Mouse (Mus musculus): ENCODE measurements around the gene Shld1. TPM values are rescaled to one million over a fixed set of nuclear protein-coding genes. Genes with fewer than 3 reads are reported as not detected.

The Shld1 gene
- polyA plus RNA-seq, 1 experiment from 2014 or later: 16.6 TPM

- WGBS: 77% methylated on average over 6 of the region's 6 CpGs
- peaks cover 17% of the 10 kb centered on the region for H3K27me3 ChIP-seq (replicated peaks; ENCODE audit: low read depth, poor library complexity, severe bottlenecking)
- no peak overlapping the region for H3K27ac ChIP-seq (replicated peaks)
- DNase-seq (ENCODE audit: low spot score): no peak
- H3K36me3 ChIP-seq (replicated peaks): no peaks in the 10 kb centered on the region
- no peak overlapping the region for H3K4me3 ChIP-seq
- no peaks in the 10 kb centered on the region for H3K9me3 ChIP-seq
- H3K4me1 ChIP-seq: peaks cover 14% of the 10 kb centered on the region
Observed at GRCm38 (mm10) chr2:132784039-132784438, 97.3 kb downstream of the Shld1 start.

- Histone ChIP-seq H3K27ac (replicated peaks) (no peak overlapping the region), H3K36me3 (replicated peaks) (no peaks in the 10 kb centered on the region), H3K4me1 (no peaks in the 10 kb centered on the region), H3K9me3 (no peaks in the 10 kb centered on the region), H3K4me3 (no peak overlapping the region), H3K27me3 (replicated peaks; ENCODE audit: low read depth, poor library complexity, severe bottlenecking) (no peaks in the 10 kb centered on the region)
- 88% methylated on average over 19 of the region's 19 CpGs for WGBS
- DNase-seq (ENCODE audit: low spot score): no peak
Observed at GRCm38 (mm10) chr2:132793441-132794203, 106.9 kb downstream of the Shld1 start.

GRCm38 (mm10) chr2:132794204-132794586 is 107.5 kb downstream of the Shld1 start:
- Histone ChIP-seq H3K27ac (replicated peaks) (no peak overlapping the region), H3K4me3 (no peak overlapping the region), H3K4me1 (no peaks in the 10 kb centered on the region), H3K36me3 (replicated peaks) (no peaks in the 10 kb centered on the region), H3K9me3 (no peaks in the 10 kb centered on the region), H3K27me3 (replicated peaks; ENCODE audit: low read depth, poor library complexity, severe bottlenecking) (no peaks in the 10 kb centered on the region)
- DNase-seq (ENCODE audit: low spot score): no peak
- 87% methylated on average over 7 of the region's 7 CpGs for WGBS

Other genes starting within 250 kb of the Shld1 start
- 28.6 and 33.3 TPM in 2 replicates for gene Gpcpd1, start 99.2 kb upstream of the Shld1 start, polyA plus RNA-seq (2016; fragmentation: Nextera tagmentation; extraction: Ambion mirVana)
- 1.8 and 3.1 TPM in 2 replicates for gene Chgb, start 94.3 kb downstream of the Shld1 start, polyA plus RNA-seq (2016; fragmentation: Nextera tagmentation; extraction: Ambion mirVana)
- 47.4 and 51.1 TPM in 2 replicates for gene Trmt6, start 129.1 kb downstream of the Shld1 start, polyA plus RNA-seq (2016; fragmentation: Nextera tagmentation; extraction: Ambion mirVana)
- gene Mcm8, start 129.2 kb downstream of the Shld1 start, polyA plus RNA-seq (2016; fragmentation: Nextera tagmentation; extraction: Ambion mirVana): 30.9 and 32.7 TPM in 2 replicates
- gene Crls1, start 159.7 kb downstream of the Shld1 start, polyA plus RNA-seq (2016; fragmentation: Nextera tagmentation; extraction: Ambion mirVana): 14.7 and 16.4 TPM in 2 replicates
- 0.93 and 0.99 TPM in 2 replicates for gene Lrrn4, start 194.0 kb downstream of the Shld1 start, polyA plus RNA-seq (2016; fragmentation: Nextera tagmentation; extraction: Ambion mirVana)